Mouse (Mus musculus): Measurements from ENCODE around the gene Ifnlr1.
"Not testable (repeated sequence)": the region's sequence is repeated elsewhere in the genome, so short reads cannot be mapped to it uniquely, and the experiment has no call there.

Gene Ifnlr1

GRCm38 (mm10) chr4:135686568-135686953 lies 474 bp downstream of the Ifnlr1 start:
- DNase-seq = no peak

DNA sequence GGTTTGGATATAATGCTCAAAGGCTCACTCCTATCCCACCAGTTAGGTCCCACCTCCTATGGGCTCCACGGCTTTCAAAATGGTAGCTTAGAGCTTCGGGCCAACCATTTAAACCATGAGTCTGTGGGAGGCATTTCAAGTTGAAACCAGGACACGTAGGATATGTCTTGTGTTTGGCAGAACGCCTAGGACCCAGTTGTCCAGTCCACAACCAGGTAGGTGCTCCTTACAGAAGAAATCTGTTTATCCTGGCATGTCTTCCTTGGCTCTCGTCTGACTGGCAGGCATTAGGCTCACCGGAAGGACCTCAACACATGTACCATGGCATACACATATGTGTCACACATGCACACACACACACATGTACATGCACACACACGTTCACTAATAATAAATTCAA lies 3.7 kb downstream of the Ifnlr1 start:
- DNase-seq = no peak

GRCm38 (mm10) chr4:135690241-135690640 lies 4.2 kb downstream of the Ifnlr1 start:
- no peak for DNase-seq

DNA sequence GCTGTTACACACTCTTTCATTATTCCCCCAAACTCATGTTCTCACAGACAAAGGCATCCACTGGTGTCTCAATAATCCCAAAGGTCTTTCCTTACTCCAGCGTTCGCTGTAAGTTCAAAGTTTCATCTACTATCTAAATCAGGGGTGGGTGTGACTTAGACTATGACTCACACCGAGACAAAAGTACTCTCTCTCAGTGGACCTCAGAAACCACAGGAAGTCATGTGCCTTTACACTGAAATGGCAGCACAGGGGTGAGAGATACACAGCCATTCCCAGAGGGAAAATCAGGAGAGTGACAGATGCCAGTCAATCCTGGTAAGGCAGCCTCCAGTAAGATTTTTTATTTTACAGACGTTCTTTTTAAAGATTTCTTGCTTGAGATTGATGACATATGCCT lies 6.8 kb downstream of the Ifnlr1 start:
- DNase-seq = no peak

GRCm38 (mm10) chr4:135698498-135698897 lies 12.4 kb downstream of the Ifnlr1 start:
- no peak for DNase-seq

GRCm38 (mm10) chr4:135703497-135703896 lies 17.4 kb downstream of the Ifnlr1 start:
- DNase-seq = no peak

DNA sequence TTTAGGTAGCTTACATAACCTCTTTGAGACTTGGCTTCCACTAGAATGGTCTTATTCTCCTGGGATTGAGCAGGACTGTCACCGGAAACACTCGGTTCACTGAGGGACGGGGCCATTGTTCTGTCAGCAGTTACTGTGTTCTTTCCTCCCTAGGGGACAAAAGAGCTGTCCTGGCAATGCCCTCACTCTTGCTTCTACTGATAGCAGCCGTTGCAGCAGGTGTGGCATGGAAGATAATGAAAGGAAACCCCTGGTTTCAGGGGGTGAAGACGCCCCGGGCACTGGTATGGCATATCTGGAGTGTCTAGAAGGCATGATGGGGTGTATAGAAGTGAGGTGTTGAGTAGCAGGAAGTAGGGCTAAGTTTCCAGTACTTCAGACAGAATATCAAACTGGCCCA lies 17.9 kb downstream of the Ifnlr1 start:
- no peak for DNase-seq

GRCm38 (mm10) chr4:135706045-135706444 lies 20.0 kb downstream of the Ifnlr1 start:
- DNase-seq = no peak

GRCm38 (mm10) chr4:135709072-135709564 lies 23.0 kb downstream of the Ifnlr1 start:
- DNase-seq = peak; percentile 79

DNA sequence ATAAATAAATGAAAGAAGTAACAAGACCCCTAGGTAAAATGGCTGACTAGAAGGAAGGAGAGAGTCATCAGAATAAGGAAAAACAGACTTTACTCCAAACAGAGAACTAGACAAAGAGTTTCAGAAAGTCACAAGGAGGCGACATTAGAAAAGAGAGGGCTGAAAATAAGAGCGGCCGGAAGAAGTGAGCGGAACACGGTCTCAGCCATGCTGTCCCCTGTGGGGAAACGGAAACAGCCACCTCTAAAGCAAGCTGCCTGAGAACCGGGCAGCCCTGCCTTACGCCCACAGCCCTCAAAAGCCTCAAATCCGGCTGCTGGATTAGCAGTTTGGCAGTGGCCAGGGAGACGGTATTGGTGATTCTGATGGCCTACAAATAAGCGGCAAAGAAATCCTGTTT lies 23.5 kb downstream of the Ifnlr1 start:
- DNase-seq = no peak

GRCm38 (mm10) chr4:135710392-135710791 lies 24.3 kb downstream of the Ifnlr1 start:
- no peak for DNase-seq

GRCm38 (mm10) chr4:135714776-135715175 lies 28.7 kb downstream of the Ifnlr1 start:
- DNase-seq = no peak

DNA sequence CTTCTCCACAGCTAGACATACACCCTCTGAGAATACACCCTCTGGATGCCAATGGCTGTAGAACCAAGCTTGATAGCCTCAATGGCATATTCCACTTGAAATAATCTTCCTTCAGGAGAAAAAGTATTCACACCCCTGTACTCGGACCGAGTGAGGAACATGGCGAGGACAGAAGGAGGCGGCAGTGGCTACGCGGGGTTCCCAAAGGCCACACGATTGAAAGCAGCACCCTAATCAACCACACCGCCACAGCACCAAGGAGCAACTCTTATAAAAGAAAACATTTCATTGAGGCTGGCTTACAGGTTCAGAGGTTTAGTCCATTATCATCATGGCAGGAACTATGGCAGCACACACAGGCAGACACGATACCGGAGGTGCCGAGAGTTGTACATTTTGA lies 30.4 kb downstream of the Ifnlr1 start:
- DNase-seq = not testable (repeated sequence)

GRCm38 (mm10) chr4:135722540-135723290 lies 36.6 kb downstream of the Ifnlr1 start:
- peak; percentile 8 for DNase-seq

GRCm38 (mm10) chr4:135726416-135726815 lies 40.3 kb downstream of the Ifnlr1 start:
- no peak for DNase-seq

DNA sequence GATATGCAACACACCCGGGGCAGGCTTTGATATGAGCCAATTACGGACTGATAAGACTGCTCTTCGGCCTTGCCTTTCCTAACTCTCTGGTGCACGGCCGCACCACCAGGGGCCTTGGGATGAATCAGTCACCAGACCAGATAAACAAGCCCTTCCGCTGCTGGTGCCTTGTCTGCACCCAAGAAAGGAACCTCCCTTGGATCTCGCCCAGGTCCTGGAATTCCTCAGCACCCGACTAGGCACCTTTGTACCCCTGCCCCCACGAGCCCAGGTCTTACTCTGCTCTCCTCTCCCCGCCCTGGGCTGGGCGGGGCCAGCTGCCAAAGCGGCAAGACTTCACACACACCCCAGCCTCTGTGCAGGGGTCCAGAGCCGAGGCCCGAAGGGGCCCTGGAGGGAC lies 41.7 kb downstream of the Ifnlr1 start, which contains the start of gene Il22ra1:
Gene Il22ra1, plus strand, starts transcription at position 356 of the 400 bp plus-strand sequence.
- no peak for DNase-seq

DNA sequence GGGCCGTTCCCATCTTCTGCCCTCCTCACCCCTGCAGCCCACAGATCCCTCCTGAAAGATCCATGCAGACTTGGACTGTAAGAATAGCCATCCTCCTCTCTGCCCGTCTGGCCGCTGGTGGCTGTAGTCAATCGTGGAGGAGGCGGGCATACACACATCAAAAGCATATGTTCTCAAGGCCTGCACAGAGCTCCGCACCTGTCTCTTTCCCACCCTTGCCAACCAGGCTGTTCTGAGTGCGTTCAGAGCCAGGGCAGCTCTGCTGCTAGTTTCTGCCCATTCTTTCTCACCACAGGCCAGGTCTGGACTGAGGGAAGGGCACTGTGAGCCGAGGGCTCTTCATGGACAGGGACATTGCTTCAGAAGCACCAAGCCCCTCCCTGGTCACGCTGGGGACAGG lies 44.1 kb downstream of the Ifnlr1 start:
- DNase-seq = no peak

DNA sequence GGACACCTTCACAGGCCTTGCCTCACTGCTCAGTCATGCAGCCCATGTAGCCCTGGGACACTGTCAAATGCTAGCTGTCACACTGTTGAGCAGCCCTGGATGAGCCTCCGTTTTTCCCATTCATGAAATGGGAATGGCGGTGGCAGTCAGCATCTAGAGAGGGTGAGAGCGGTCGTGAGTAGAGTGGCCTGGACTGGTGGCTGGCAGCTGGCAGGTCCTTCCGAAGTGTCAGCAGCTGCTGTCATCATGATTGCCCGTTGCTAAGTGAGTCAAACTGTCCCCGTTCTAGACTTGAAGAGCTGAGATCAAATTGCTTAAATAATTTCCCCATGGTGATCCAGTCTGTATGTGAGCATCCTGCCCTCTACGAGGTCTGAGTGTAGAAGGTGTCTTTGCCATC lies 44.9 kb downstream of the Ifnlr1 start:
- DNase-seq = no peak

DNA sequence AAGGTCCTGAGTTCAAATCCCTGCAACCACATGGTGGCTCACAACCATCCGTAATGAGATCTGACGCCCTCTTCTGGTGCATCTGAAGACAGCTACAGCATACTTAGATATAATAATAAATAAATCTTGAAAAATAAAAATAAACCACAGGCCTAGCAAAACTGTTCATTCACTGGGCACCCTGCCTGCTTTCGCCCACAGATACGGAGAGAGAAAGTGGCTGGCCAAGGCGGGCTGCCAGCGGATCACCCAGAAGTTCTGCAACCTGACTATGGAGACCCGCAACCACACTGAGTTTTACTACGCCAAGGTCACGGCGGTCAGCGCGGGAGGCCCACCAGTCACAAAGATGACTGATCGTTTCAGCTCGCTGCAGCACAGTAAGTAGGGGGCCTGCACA lies 47.8 kb downstream of the Ifnlr1 start:
- DNase-seq = no peak

GRCm38 (mm10) chr4:135736903-135737302 lies 50.8 kb downstream of the Ifnlr1 start:
- no peak for DNase-seq

DNA sequence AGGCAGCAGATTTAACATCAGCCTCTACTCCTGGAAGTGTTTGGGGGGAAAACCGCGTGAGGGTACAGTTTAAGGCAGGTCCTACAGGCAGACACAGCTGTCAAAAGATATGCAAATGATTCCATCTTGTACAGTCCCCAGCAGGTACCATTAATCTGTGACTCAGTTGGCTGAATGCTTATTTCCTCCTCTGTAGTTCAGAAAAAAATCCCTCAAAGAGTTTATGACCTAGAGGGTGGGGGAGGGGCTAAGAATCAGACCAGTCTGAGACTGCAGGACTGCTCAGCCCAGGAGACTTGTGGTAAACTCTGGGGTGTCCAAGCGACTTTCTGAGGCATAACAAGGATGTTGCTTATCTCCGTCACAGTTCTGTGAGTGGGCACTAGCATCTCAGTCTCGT lies 52.1 kb downstream of the Ifnlr1 start:
- DNase-seq = no peak

DNA sequence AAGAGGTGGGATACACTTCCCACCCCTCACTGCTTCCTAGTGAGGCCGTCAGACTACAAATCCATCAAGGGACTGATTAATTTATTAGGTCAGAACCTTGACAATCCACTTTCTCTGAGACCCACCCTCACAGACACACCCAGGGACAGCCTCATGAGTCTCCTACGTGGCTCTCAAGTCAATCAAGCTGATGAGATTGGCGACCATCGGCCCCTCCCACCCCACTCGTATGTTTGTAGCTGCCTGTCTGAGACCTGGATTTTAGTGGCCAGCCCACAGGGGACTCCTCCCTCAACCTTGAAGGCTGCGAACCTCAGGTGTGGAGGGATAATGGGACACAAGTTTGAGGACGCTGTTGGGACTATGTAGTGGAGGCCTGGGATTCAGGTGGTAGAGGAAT lies 53.1 kb downstream of the Ifnlr1 start:
- DNase-seq = no peak

DNA sequence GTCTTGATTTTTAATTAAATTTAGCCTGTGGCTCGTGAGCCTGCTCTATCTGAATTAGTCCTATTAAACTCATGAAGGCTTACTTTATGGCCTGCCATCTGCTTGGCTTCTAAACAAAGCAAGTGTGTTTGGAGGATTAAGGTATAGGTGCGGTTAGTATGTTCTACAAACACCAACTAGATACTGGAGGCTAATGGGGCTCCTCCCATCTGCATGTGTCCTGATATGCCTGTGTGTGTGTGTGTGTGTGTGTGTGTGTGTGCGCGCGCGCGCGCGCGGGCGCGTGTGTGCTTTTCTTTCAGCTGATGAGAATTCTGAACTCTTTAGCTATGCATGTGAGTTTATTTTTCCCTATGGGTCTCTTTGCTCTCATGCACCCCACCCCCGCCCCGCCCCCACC lies 53.6 kb downstream of the Ifnlr1 start:
- no peak for DNase-seq

DNA sequence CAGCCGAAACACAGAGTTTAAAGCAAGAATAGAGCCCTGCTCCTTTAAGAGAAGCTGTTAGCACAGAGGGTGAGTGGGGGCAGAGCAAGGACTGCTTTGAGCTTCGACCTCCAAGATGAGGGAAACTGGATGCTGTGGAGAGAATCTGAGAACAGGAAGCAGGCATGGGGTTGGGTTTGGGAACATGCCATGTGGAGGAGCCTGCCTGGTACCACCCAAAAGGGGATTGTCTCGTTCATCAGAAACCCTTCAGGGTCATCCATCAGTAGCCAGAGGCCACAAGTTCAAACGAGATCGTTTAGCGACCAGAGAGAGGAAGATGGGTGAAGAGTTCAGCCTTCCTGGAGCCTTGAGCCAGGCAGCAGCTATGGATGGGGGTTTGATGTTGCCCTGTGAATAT lies 57.4 kb downstream of the Ifnlr1 start:
- no peak for DNase-seq
